Mouse (Mus musculus) E14TG2a.4 (cell line): ENCODE data around the gene Lrrc23.
"Not testable (repeated sequence)": the region's sequence is repeated elsewhere in the genome, so short reads cannot be mapped to it uniquely, and the experiment has no call there.

Source experiments
- H3K27me3 ChIP-seq: 2 replicates; pipeline ENCODE4 v1.6.1; 2014; ENCODE audit warnings: low read length, control low read depth; ENCODE audit not compliant: insufficient read depth
- H3K36me3 ChIP-seq: 2 replicates; pipeline ENCODE4 v1.6.1; 2014; ENCODE audit warnings: low read length, control low read depth; ENCODE audit not compliant: insufficient read depth
- H3K4me1 ChIP-seq: replicated peaks from 2 replicates; pipeline ENCODE4 v1.6.1; 2014; ENCODE audit warnings: low read depth, low read length, control low read depth
- H3K4me3 ChIP-seq: replicated peaks from 2 replicates; pipeline ENCODE4 v1.5.1; 2014; ENCODE audit warnings: mild to moderate bottlenecking, low read length
- H3K9me3 ChIP-seq: 2 replicates; pipeline ENCODE4 v1.6.1; 2014; ENCODE audit warnings: low read length, control low read depth
- CTCF ChIP-seq: conservative IDR thresholded peaks from 2 replicates; pipeline ENCODE4 v1.5.1; 2014; ENCODE audit warnings: low read length
- NANOG ChIP-seq: IDR thresholded peaks from 2 replicates; pipeline ENCODE4 v1.6.1; 2014; ENCODE audit warnings: borderline replicate concordance, low read length, mixed read lengths
- POU5F1 ChIP-seq: IDR thresholded peaks from 2 replicates; pipeline ENCODE4 v1.6.1; 2014; ENCODE audit warnings: low read length, borderline replicate concordance

Lrrc23 gene

GRCm38 (mm10) chr6:124804341-124804740 is 24.8 kb upstream of the Lrrc23 start:
- Histone ChIP-seq H3K4me1 (peaks cover 53% of the 10 kb centered on the region), H3K36me3 (peaks cover 2% of the 10 kb centered on the region), H3K27me3 (no peaks in the 10 kb centered on the region), H3K4me3 (peak overlapping the region; percentile 75; the same call in 1 of the 2 replicates), H3K9me3 (no peaks in the 10 kb centered on the region)
- no peak for TF ChIP-seq CTCF
- TF ChIP-seq NANOG, result peak; percentile 87

- not testable (repeated sequence) for H3K9me3 ChIP-seq, H3K36me3 ChIP-seq, H3K27me3 ChIP-seq
- H3K4me3 ChIP-seq, result peak overlapping the region; percentile 74
- H3K4me1 ChIP-seq, result peaks cover 47% of the 10 kb centered on the region
Measured at GRCm38 (mm10) chr6:124803691-124804090, 24.2 kb upstream of the Lrrc23 start.

GRCm38 (mm10) chr6:124803061-124803460 is 23.5 kb upstream of the Lrrc23 start:
- H3K4me1 ChIP-seq, result peaks cover 44% of the 10 kb centered on the region
- TF ChIP-seq CTCF (peak; percentile 27), POU5F1 (no peak), NANOG (no peak)
- H3K27me3 ChIP-seq, result no peaks in the 10 kb centered on the region
- H3K4me3 ChIP-seq, result peak overlapping the region; percentile 74
- H3K36me3 ChIP-seq, result no peaks in the 10 kb centered on the region; the same call in 1 of the 2 replicates
- no peaks in the 10 kb centered on the region for H3K9me3 ChIP-seq

- Histone ChIP-seq H3K4me1 (peaks cover 38% of the 10 kb centered on the region), H3K4me3 (peak overlapping the region; percentile 74)
Measured at GRCm38 (mm10) chr6:124802400-124802799, 22.9 kb upstream of the Lrrc23 start.

GRCm38 (mm10) chr6:124796200-124796599 is 16.7 kb upstream of the Lrrc23 start:
- peaks cover 11% of the 10 kb centered on the region for H3K36me3 ChIP-seq
- H3K27me3 ChIP-seq, result no peaks in the 10 kb centered on the region
- no peak overlapping the region for H3K4me3 ChIP-seq
- peaks cover 17% of the 10 kb centered on the region for H3K4me1 ChIP-seq
- H3K9me3 ChIP-seq, result peaks cover 3% of the 10 kb centered on the region; the same call in 1 of the 2 replicates
- TF ChIP-seq POU5F1, result no peak
- no peak for TF ChIP-seq NANOG
- no peak for TF ChIP-seq CTCF

More at GRCm38 (mm10) chr6:124802400-124802799, 22.9 kb upstream of the Lrrc23 start:
- H3K36me3 ChIP-seq, H3K27me3 ChIP-seq, H3K9me3 ChIP-seq: not testable (repeated sequence)

GRCm38 (mm10) chr6:124795781-124796180 is 16.3 kb upstream of the Lrrc23 start:
- Histone ChIP-seq H3K4me1 (peaks cover 17% of the 10 kb centered on the region), H3K27me3 (no peaks in the 10 kb centered on the region), H3K36me3 (peaks cover 11% of the 10 kb centered on the region), H3K9me3 (peaks cover 3% of the 10 kb centered on the region; the same call in 1 of the 2 replicates), H3K4me3 (no peak overlapping the region)
- TF ChIP-seq CTCF, result no peak
- TF ChIP-seq POU5F1, result no peak
- no peak for TF ChIP-seq NANOG

GRCm38 (mm10) chr6:124791911-124792310 is 12.4 kb upstream of the Lrrc23 start:
- Histone ChIP-seq H3K36me3 (peaks cover 11% of the 10 kb centered on the region), H3K4me1 (peaks cover 47% of the 10 kb centered on the region), H3K4me3 (no peak overlapping the region), H3K27me3 (no peaks in the 10 kb centered on the region), H3K9me3 (peaks cover 3% of the 10 kb centered on the region; the same call in 1 of the 2 replicates)
- TF ChIP-seq POU5F1 (no peak), CTCF (no peak), NANOG (no peak)

GRCm38 (mm10) chr6:124790121-124790520 is 10.6 kb upstream of the Lrrc23 start:
- Histone ChIP-seq H3K36me3 (no peaks in the 10 kb centered on the region; the same call in 1 of the 2 replicates), H3K4me3 (no peak overlapping the region), H3K4me1 (peaks cover 37% of the 10 kb centered on the region), H3K27me3 (no peaks in the 10 kb centered on the region), H3K9me3 (no peaks in the 10 kb centered on the region; the same call in 1 of the 2 replicates)
- TF ChIP-seq CTCF, result no peak
- no peak for TF ChIP-seq POU5F1
- no peak for TF ChIP-seq NANOG

- no peaks in the 10 kb centered on the region for H3K27me3 ChIP-seq
- TF ChIP-seq POU5F1, result no peak
- no peak for TF ChIP-seq CTCF
- no peak for TF ChIP-seq NANOG
- peaks cover 34% of the 10 kb centered on the region for H3K4me1 ChIP-seq
- no peak overlapping the region for H3K4me3 ChIP-seq
- no peaks in the 10 kb centered on the region for H3K9me3 ChIP-seq
- no peaks in the 10 kb centered on the region for H3K36me3 ChIP-seq
Measured at GRCm38 (mm10) chr6:124789519-124789918, 10.0 kb upstream of the Lrrc23 start.
